Mouse (Mus musculus) megakaryocyte, embryonic 14.5 days (primary cell): ENCODE data around the gene Nek2. TPM values are rescaled to one million over a fixed set of nuclear protein-coding genes. Genes with fewer than 3 reads are reported as not detected.

Experiments used
- H3K27me3 ChIP-seq: replicated peaks from 2 replicates; pipeline ENCODE3; 2012; ENCODE audit warnings: inconsistent platforms
- H3K36me3 ChIP-seq: replicated peaks from 2 replicates; pipeline ENCODE3; 2012; ENCODE audit warnings: low read length, inconsistent platforms, mixed read lengths
- H3K4me1 ChIP-seq: 2 replicates; pipeline ENCODE4 v1.6.1; 2012; ENCODE audit warnings: inconsistent platforms
- H3K4me3 ChIP-seq: replicated peaks from 2 replicates; pipeline ENCODE3; 2012; ENCODE audit warnings: moderate library complexity, mild to moderate bottlenecking, inconsistent platforms
- H3K9me3 ChIP-seq: 2 replicates; pipeline ENCODE4 v1.6.1; 2012; ENCODE audit warnings: inconsistent platforms
- FLI1 ChIP-seq: IDR thresholded peaks from 2 replicates; pipeline ENCODE4 v1.6.1; 2012; ENCODE audit warnings: low read length, inconsistent platforms, mixed read lengths
- GATA1 ChIP-seq: IDR thresholded peaks from 3 replicates; pipeline ENCODE4 v1.6.1; 2012; ENCODE audit warnings: mixed read lengths, low read length, inconsistent platforms, borderline replicate concordance
- polyA plus RNA-seq: library from polyadenylated mRNA; stranded (reverse); fragments of >175 nt; gene quantifications from 2 replicates; pipeline ENCODE4 v1.2.3, GENCODE M21; 2012; ENCODE audit warnings: low replicate concordance; ENCODE audit not compliant: insufficient read depth

The Nek2 gene
- polyA plus RNA-seq, 1 experiment: 1.7 TPM

GRCm38 (mm10) chr1:191854716-191855115 is 33.5 kb downstream of the Nek2 start:
- TF ChIP-seq GATA1 (no peak), FLI1 (no peak)
- Histone ChIP-seq H3K27me3 (peaks cover 2% of the 10 kb centered on the region), H3K36me3 (peaks cover 51% of the 10 kb centered on the region), H3K4me3 (peak overlapping the region; percentile 89), H3K4me1 (peaks cover 94% of the 10 kb centered on the region), H3K9me3 (peaks cover 17% of the 10 kb centered on the region)

- peaks cover 17% of the 10 kb centered on the region for H3K9me3 ChIP-seq
- H3K4me1 ChIP-seq: peaks cover 94% of the 10 kb centered on the region
- H3K4me3 ChIP-seq: peak overlapping the region; percentile 89
- TF ChIP-seq GATA1 (peak; percentile 97), FLI1 (no peak)
- H3K36me3 ChIP-seq: peaks cover 50% of the 10 kb centered on the region
- peaks cover 2% of the 10 kb centered on the region for H3K27me3 ChIP-seq
Observed at GRCm38 (mm10) chr1:191855136-191855878, 34.1 kb downstream of the Nek2 start.

- H3K4me1 ChIP-seq: peaks cover 92% of the 10 kb centered on the region
- no peak overlapping the region for H3K4me3 ChIP-seq
- H3K9me3 ChIP-seq: peaks cover 17% of the 10 kb centered on the region
- H3K36me3 ChIP-seq: peaks cover 37% of the 10 kb centered on the region
- H3K27me3 ChIP-seq: peaks cover 6% of the 10 kb centered on the region
- TF ChIP-seq FLI1: no peak
- no peak for TF ChIP-seq GATA1
Observed at GRCm38 (mm10) chr1:191856886-191857651, 35.8 kb downstream of the Nek2 start.

GRCm38 (mm10) chr1:191858136-191858535 is 36.9 kb downstream of the Nek2 start:
- Histone ChIP-seq H3K27me3 (peaks cover 7% of the 10 kb centered on the region), H3K9me3 (peaks cover 17% of the 10 kb centered on the region), H3K4me3 (no peak overlapping the region), H3K36me3 (peaks cover 26% of the 10 kb centered on the region), H3K4me1 (peaks cover 92% of the 10 kb centered on the region)
- TF ChIP-seq GATA1: no peak
- no peak for TF ChIP-seq FLI1

- H3K4me3 ChIP-seq: no peak overlapping the region
- H3K36me3 ChIP-seq: peaks cover 12% of the 10 kb centered on the region
- no peak for TF ChIP-seq GATA1
- no peak for TF ChIP-seq FLI1
- H3K4me1 ChIP-seq: peaks cover 92% of the 10 kb centered on the region
- peaks cover 17% of the 10 kb centered on the region for H3K9me3 ChIP-seq
- peaks cover 10% of the 10 kb centered on the region for H3K27me3 ChIP-seq
Observed at GRCm38 (mm10) chr1:191859847-191860246, 38.6 kb downstream of the Nek2 start.

- Histone ChIP-seq H3K36me3 (peaks cover 17% of the 10 kb centered on the region), H3K27me3 (peaks cover 11% of the 10 kb centered on the region), H3K4me1 (peaks cover 91% of the 10 kb centered on the region), H3K9me3 (peaks cover 25% of the 10 kb centered on the region), H3K4me3 (no peak overlapping the region)
- no peak for TF ChIP-seq GATA1
- no peak for TF ChIP-seq FLI1
Observed at GRCm38 (mm10) chr1:191861247-191861646, 40.0 kb downstream of the Nek2 start.

GRCm38 (mm10) chr1:191863833-191864550 is 42.7 kb downstream of the Nek2 start:
- H3K4me3 ChIP-seq: no peak overlapping the region
- peaks cover 14% of the 10 kb centered on the region for H3K9me3 ChIP-seq
- peaks cover 73% of the 10 kb centered on the region for H3K4me1 ChIP-seq
- TF ChIP-seq GATA1 (no peak), FLI1 (no peak)
- H3K36me3 ChIP-seq: peaks cover 11% of the 10 kb centered on the region
- H3K27me3 ChIP-seq: peaks cover 15% of the 10 kb centered on the region

- Histone ChIP-seq H3K4me1 (peaks cover 74% of the 10 kb centered on the region), H3K27me3 (peaks cover 16% of the 10 kb centered on the region), H3K9me3 (peaks cover 9% of the 10 kb centered on the region), H3K36me3 (peaks cover 5% of the 10 kb centered on the region), H3K4me3 (peak overlapping the region; percentile 18)
- TF ChIP-seq FLI1: no peak
- no peak for TF ChIP-seq GATA1
Observed at GRCm38 (mm10) chr1:191864551-191865027, 43.3 kb downstream of the Nek2 start.

GRCm38 (mm10) chr1:191872076-191872710 is 50.9 kb downstream of the Nek2 start:
- TF ChIP-seq FLI1 (no peak), GATA1 (no peak)
- peaks cover 10% of the 10 kb centered on the region for H3K27me3 ChIP-seq
- H3K4me1 ChIP-seq: peaks cover 67% of the 10 kb centered on the region
- no peaks in the 10 kb centered on the region for H3K36me3 ChIP-seq
- no peak overlapping the region for H3K4me3 ChIP-seq
- H3K9me3 ChIP-seq: no peaks in the 10 kb centered on the region
